26 mouse cellular contexts compared by ENCODE assay signal in genomic region chr1:36437223-36437622, GRCm38 (mm10). TPM values are rescaled to one million over a fixed set of nuclear protein-coding genes. Genes with fewer than 3 reads are reported as not detected.
DNase-seq lines count a peak whose midpoint lies in the region; ATAC-seq and TF ChIP-seq lines count a peak whose summit lies in the region.
"Had no signal": no experiment of that assay in that cellular context is flagged by ENCODE, and none has a peak within 500 bp of the region (broad histone marks: within the 10 kb centered on the region; RNA-seq: fewer than 3 reads in every experiment).

No protein-coding gene starts in this region.

- no peaks in the 10 kb centered on the region for H3K27me3 ChIP-seq in MEL (ENCODE audit: control insufficient read depth in 1 of 2, insufficient read depth in 2 of 2, low read length in 2 of 2)
- H3K27me3 ChIP-seq in heart, embryonic 10.5 days (ENCODE audit: insufficient read depth, poor library complexity, severe bottlenecking), result no peaks in the 10 kb centered on the region
- H3K27me3 ChIP-seq: CH12.LX; embryonic facial prominence, embryonic 12.5 days; forebrain, embryonic 13.5 days; forebrain, embryonic 15.5 days had no signal

- intact Hi-C loops in heart, postnatal 25 days (cut with DNase I), result no loop called here
- intact Hi-C loops in gastrocnemius, postnatal 14 days (cut with DNase I; ENCODE audit: low total_unique reads), result loop anchor here (10.0 kb wide), 2 partner anchors 62 to 68 kb away; partner anchors contain the start of gene Fer1l5

- 79% methylated on average over 3 of the region's 3 CpGs for WGBS in heart, embryonic 10.5 days

- H3K36me3 ChIP-seq in MEL (ENCODE audit: control insufficient read depth in 1 of 2, insufficient read depth in 2 of 2, low read length in 2 of 2), result peaks cover 0 to 16% of the 10 kb centered on the region in 2 experiments; a peak in 2 of 4 replicates
- peaks cover 88% of the 10 kb centered on the region for H3K36me3 ChIP-seq in heart, embryonic 10.5 days

- no peak for TF ChIP-seq EP300 in MEL (IDR thresholded peaks at IDR 0.05; ENCODE audit: low read depth in 1 of 2, low read length in 2 of 2)

- H3K4me1 ChIP-seq in MEL (ENCODE audit: control insufficient read depth in 1 of 2, insufficient read depth in 2 of 2, low read length in 2 of 2), result no peaks in the 10 kb centered on the region; a peak in 2 of 4 replicates
- no peaks in the 10 kb centered on the region for H3K4me1 ChIP-seq in heart, embryonic 10.5 days
- H3K4me1 ChIP-seq: embryonic facial prominence, embryonic 10.5 days; embryonic facial prominence, embryonic 12.5 days; forebrain, embryonic 13.5 days; forebrain, embryonic 15.5 days had no signal

- no peak for TF ChIP-seq RAD21 in MEL (IDR thresholded peaks at IDR 0.05; ENCODE audit: low read depth, low read length)

- no peak overlapping the region for H3K9ac ChIP-seq in MEL (ENCODE audit: control insufficient read depth, low read depth, low read length, poor library complexity, severe bottlenecking)
- H3K9ac ChIP-seq: embryonic facial prominence, embryonic 12.5 days; forebrain, embryonic 13.5 days; forebrain, embryonic 15.5 days; forebrain, postnatal 0 days had no signal

- H3K9me3 ChIP-seq in MEL (replicated peaks; ENCODE audit: insufficient read depth, low read length), result no peaks in the 10 kb centered on the region
- H3K9me3 ChIP-seq in heart, embryonic 10.5 days, result no peaks in the 10 kb centered on the region
- H3K9me3 ChIP-seq: embryonic facial prominence, embryonic 10.5 days; embryonic facial prominence, embryonic 12.5 days; forebrain, embryonic 13.5 days; forebrain, embryonic 15.5 days; G1E had no signal

- TF ChIP-seq CTCF in MEL (IDR thresholded peaks at IDR 0.05 in 2 of 3, conservative IDR thresholded peaks at IDR 0.05 in 1 of 3; ENCODE audit: control insufficient read depth in 1 of 3, insufficient read depth in 1 of 3, low read depth in 2 of 3, low read length in 3 of 3, poor library complexity in 1 of 3, severe bottlenecking in 1 of 3), result no peak

- H3K27ac ChIP-seq in MEL (ENCODE audit: control insufficient read depth, low read depth, low read length), result no peak overlapping the region
- H3K27ac ChIP-seq in heart, embryonic 10.5 days, result no peak overlapping the region
- H3K27ac ChIP-seq: embryonic facial prominence, embryonic 10.5 days; embryonic facial prominence, embryonic 12.5 days; forebrain, embryonic 13.5 days; forebrain, embryonic 15.5 days had no signal

- TF ChIP-seq POLR2A in MEL (IDR thresholded peaks at IDR 0.05; ENCODE audit: control insufficient read depth in 1 of 2, insufficient read depth in 1 of 2, low read depth in 1 of 2, low read length in 2 of 2, poor library complexity in 1 of 2), result no peak

- 0 out of 2 replicates have a peak, but pooled peaks have one; percentile 22 for ATAC-seq in common myeloid progenitor, adult 5-6 weeks (replicated peaks; ENCODE audit: low read depth, poor library complexity, severe bottlenecking)
- peak; percentile 52; the same call in 1 of the 2 replicates for ATAC-seq in megakaryocyte, adult 5-6 weeks (ENCODE audit: poor library complexity, severe bottlenecking)
- 0 out of 2 replicates have a peak, but pooled peaks have one; percentile 62 for ATAC-seq in monocyte, adult 5-6 weeks (replicated peaks; ENCODE audit: insufficient number of reproducible peaks, low FRiP score, low TSS enrichment, poor library complexity, severe bottlenecking)
- ATAC-seq in activated CD4-positive, CD25-positive, alpha-beta regulatory T cell, adult 4 months, result no peak
- ATAC-seq: CD4-positive, CD25-positive, alpha-beta regulatory T cell, adult 4 months; forebrain, embryonic 13.5 days; forebrain, embryonic 15.5 days; forebrain, postnatal 0 days had no signal

- H3K79me2 ChIP-seq in MEL (ENCODE audit: control insufficient read depth, insufficient read depth, low read length, poor library complexity), result no peaks in the 10 kb centered on the region

- no peak overlapping the region for H3K4me3 ChIP-seq in MEL (ENCODE audit: control insufficient read depth in 1 of 2, insufficient read depth in 1 of 2, low read depth in 2 of 2, low read length in 2 of 2)
- no peak overlapping the region for H3K4me3 ChIP-seq in heart, embryonic 10.5 days
- H3K4me3 ChIP-seq: embryonic facial prominence, embryonic 10.5 days; embryonic facial prominence, embryonic 12.5 days; forebrain, embryonic 13.5 days; forebrain, embryonic 15.5 days had no signal

- DNase-seq in MEL (ENCODE audit: low read depth, low spot score), result peak; percentile 35
- no peak for DNase-seq in heart, postnatal 25 days (ENCODE audit: low spot score)
- no peak for DNase-seq in gastrocnemius, postnatal 14 days
- no peak for DNase-seq in heart, embryonic 10.5 days (ENCODE audit: low spot score)
- DNase-seq: adrenal gland, adult 8-10 months; adrenal gland, postnatal 14 days; adrenal gland, postnatal 36 days; B cell, adult 2 months; cerebellum, adult 11 months; cerebellum, adult 18-20 months; cerebellum, adult 8-10 months; cerebellum, adult 9-11 months; cerebellum, postnatal 14 days; cerebellum, postnatal 36 days; forebrain, postnatal 0 days had no signal

TF ChIP-seq in MEL, 35 proteins besides CTCF, POLR2A, EP300 and RAD21:
- no peak for TF ChIP-seq UBTF (IDR thresholded peaks at IDR 0.05; ENCODE audit: borderline replicate concordance, insufficient read depth, low read depth, low read length)
- TF ChIP-seq E2F4 (IDR thresholded peaks at IDR 0.05; ENCODE audit: borderline replicate concordance, low read depth, low read length), result no peak
- no peak for TF ChIP-seq ZC3H11A (IDR thresholded peaks at IDR 0.05; ENCODE audit: low read depth, low read length)
- TF ChIP-seq HCFC1 (IDR thresholded peaks at IDR 0.05; ENCODE audit: low read depth, low read length), result no peak
- TF ChIP-seq CHD1 (IDR thresholded peaks at IDR 0.05; ENCODE audit: low read depth, low read length), result no peak
- TF ChIP-seq MAX (IDR thresholded peaks at IDR 0.05; ENCODE audit: low read length), result no peak
- TF ChIP-seq MAFK (IDR thresholded peaks at IDR 0.05; ENCODE audit: borderline replicate concordance, low read depth, low read length), result no peak
- TF ChIP-seq MEF2A (IDR thresholded peaks at IDR 0.05; ENCODE audit: extremely low read depth, insufficient replicate concordance, low read depth, low read length, poor library complexity, severe bottlenecking), result no peak
- TF ChIP-seq GABPA (IDR thresholded peaks at IDR 0.05; ENCODE audit: low read depth, low read length), result no peak
- no peak for TF ChIP-seq BHLHE40 (IDR thresholded peaks at IDR 0.05; ENCODE audit: borderline replicate concordance, low read depth, low read length)
- TF ChIP-seq SIN3A (IDR thresholded peaks at IDR 0.05; ENCODE audit: low read length), result no peak
- TF ChIP-seq CHD2 (IDR thresholded peaks at IDR 0.05; ENCODE audit: low read length), result no peak
- no peak for TF ChIP-seq JUND (IDR thresholded peaks at IDR 0.05; ENCODE audit: low read depth, low read length)
- no peak for TF ChIP-seq SMC3 (IDR thresholded peaks at IDR 0.05; ENCODE audit: low read depth, low read length)
- TF ChIP-seq ELF1 (IDR thresholded peaks at IDR 0.05; ENCODE audit: low read depth, low read length), result no peak
- no peak for TF ChIP-seq USF2 (IDR thresholded peaks at IDR 0.05; ENCODE audit: borderline replicate concordance in 1 of 2, insufficient read depth in 1 of 2, low read depth in 1 of 2, low read length in 2 of 2)

RNA-seq across cellular contexts. Expression of gene Lman2l, which starts 7.8 kb away (rescaled TPM):
- total RNA-seq in MEL (2012; rRNA removed), result 6.1 and 7.0 TPM in 2 replicates
- polyA plus RNA-seq in MEL (2012; ENCODE audit: insufficient read depth in 1 of 2, insufficient read length in 2 of 2, low read depth in 1 of 2, low replicate concordance in 2 of 2, missing spikeins in 1 of 2), result 10 to 100 TPM in 1 of 2 experiments, not detected in 1; 19.7 TPM
- total RNA-seq in common myeloid progenitor, adult 5-6 weeks (2017), result 6.2 and 7.3 TPM in 2 replicates
- total RNA-seq in megakaryocyte, adult 5-6 weeks (2015), result 23.9 and 25.4 TPM in 2 replicates
- total RNA-seq in megakaryocyte, adult 5-6 weeks (2017), result 14.4 and 15.8 TPM in 2 replicates
- total RNA-seq in monocyte, adult 5-6 weeks (2017), result 8.0 to 12.1 TPM (median 10.8 TPM) in 3 replicates
- 10 to 100 TPM; 22.8 to 27.2 TPM for total RNA-seq in heart, postnatal 25 days (2021)
- total RNA-seq in gastrocnemius, postnatal 14 days (2021), result 10 to 100 TPM; 15.7 to 17.2 TPM
- 10 to 100 TPM in 1 of 2 experiments, 1 to 10 TPM in 1; 9.1 to 13.3 TPM for polyA plus RNA-seq in activated CD4-positive, CD25-positive, alpha-beta regulatory T cell, adult 4 months (2017; shearing (Covaris generic))
- 53.7 and 57.8 TPM in 2 replicates for polyA plus RNA-seq in heart, embryonic 10.5 days (2016; fragmentation: Nextera tagmentation; extraction: Ambion mirVana)

RNA-seq across cellular contexts. Expression of gene Cnnm4, which starts 34.2 kb away (rescaled TPM):
- total RNA-seq in MEL (2012; rRNA removed), result 7.8 and 8.1 TPM in 2 replicates
- 1 to 10 TPM in 1 of 2 experiments, not detected in 1; 8.5 TPM for polyA plus RNA-seq in MEL (2012; ENCODE audit: insufficient read depth in 1 of 2, insufficient read length in 2 of 2, low read depth in 1 of 2, low replicate concordance in 2 of 2, missing spikeins in 1 of 2)
- total RNA-seq in common myeloid progenitor, adult 5-6 weeks (2017), result 6.5 and 6.6 TPM in 2 replicates
- total RNA-seq in megakaryocyte, adult 5-6 weeks (2015), result 17.8 and 22.7 TPM in 2 replicates
- 15.2 and 16.3 TPM in 2 replicates for total RNA-seq in megakaryocyte, adult 5-6 weeks (2017)
- total RNA-seq in monocyte, adult 5-6 weeks (2017), result 16.4 to 17.0 TPM (median 17.0 TPM) in 3 replicates
- 1 to 10 TPM; 4.1 to 4.3 TPM for total RNA-seq in heart, postnatal 25 days (2021)
- total RNA-seq in gastrocnemius, postnatal 14 days (2021), result 1 to 10 TPM; 4.6 to 5.4 TPM
- 10 to 100 TPM in 1 of 2 experiments, 1 to 10 TPM in 1; 9.0 to 10.4 TPM for polyA plus RNA-seq in activated CD4-positive, CD25-positive, alpha-beta regulatory T cell, adult 4 months (2017; shearing (Covaris generic))
- 7.1 and 8.6 TPM in 2 replicates for polyA plus RNA-seq in heart, embryonic 10.5 days (2016; fragmentation: Nextera tagmentation; extraction: Ambion mirVana)
